Mouse (Mus musculus) R1 (cell line): ENCODE data around the gene Cfap77.

ENCODE experiments used
- DNase-seq: peaks from one replicate; pipeline ENCODE4 v3.0.0-alpha.2; 2018; ENCODE audit warnings: low read depth, low spot score

Cfap77 gene

GRCm38 (mm10) chr2:29051932-29052331 is 2.9 kb downstream of the Cfap77 start:
- DNase-seq: no peak

- no peak for DNase-seq
These were observed 8.7 kb downstream of the Cfap77 start for GRCm38 (mm10) chr2:29046151-29046550.

GRCm38 (mm10) chr2:29042124-29042523 is 12.7 kb downstream of the Cfap77 start:
- peak; percentile 17 for DNase-seq

- DNase-seq: no peak
These were observed 13.4 kb downstream of the Cfap77 start for GRCm38 (mm10) chr2:29041477-29041768.

GRCm38 (mm10) chr2:29040594-29041476 is 14.0 kb downstream of the Cfap77 start:
- no peak for DNase-seq

GRCm38 (mm10) chr2:29039741-29040140 is 15.1 kb downstream of the Cfap77 start:
- DNase-seq: no peak

- no peak for DNase-seq
These were observed 19.2 kb downstream of the Cfap77 start for GRCm38 (mm10) chr2:29035698-29036097.

- DNase-seq: no peak
These were observed 20.1 kb downstream of the Cfap77 start for GRCm38 (mm10) chr2:29034542-29035475.

- no peak for DNase-seq
These were observed 22.9 kb downstream of the Cfap77 start for GRCm38 (mm10) chr2:29031951-29032350.

- DNase-seq: peak; percentile 25
These were observed 24.7 kb downstream of the Cfap77 start for GRCm38 (mm10) chr2:29030048-29030734.

- no peak for DNase-seq
These were observed 29.6 kb downstream of the Cfap77 start for GRCm38 (mm10) chr2:29025284-29025683.

GRCm38 (mm10) chr2:29023001-29023400 is 31.9 kb downstream of the Cfap77 start:
- DNase-seq: no peak

- DNase-seq: no peak
These were observed 33.8 kb downstream of the Cfap77 start for GRCm38 (mm10) chr2:29021025-29021424.

GRCm38 (mm10) chr2:29018680-29019079 is 36.2 kb downstream of the Cfap77 start:
- no peak for DNase-seq

GRCm38 (mm10) chr2:29016599-29017587 is 38.0 kb downstream of the Cfap77 start:
- DNase-seq: no peak

- no peak for DNase-seq
These were observed 42.3 kb downstream of the Cfap77 start for GRCm38 (mm10) chr2:29012523-29012922.

- no peak for DNase-seq
These were observed 47.2 kb downstream of the Cfap77 start for GRCm38 (mm10) chr2:29007656-29008055.

GRCm38 (mm10) chr2:29006455-29007034 is 48.3 kb downstream of the Cfap77 start:
- no peak for DNase-seq

GRCm38 (mm10) chr2:29004037-29004436 is 50.8 kb downstream of the Cfap77 start:
- no peak for DNase-seq

GRCm38 (mm10) chr2:28998246-28998645 is 56.6 kb downstream of the Cfap77 start:
- DNase-seq: no peak
